Mouse (Mus musculus): Measurements from ENCODE around the gene Trim27.

The Trim27 gene

DNA sequence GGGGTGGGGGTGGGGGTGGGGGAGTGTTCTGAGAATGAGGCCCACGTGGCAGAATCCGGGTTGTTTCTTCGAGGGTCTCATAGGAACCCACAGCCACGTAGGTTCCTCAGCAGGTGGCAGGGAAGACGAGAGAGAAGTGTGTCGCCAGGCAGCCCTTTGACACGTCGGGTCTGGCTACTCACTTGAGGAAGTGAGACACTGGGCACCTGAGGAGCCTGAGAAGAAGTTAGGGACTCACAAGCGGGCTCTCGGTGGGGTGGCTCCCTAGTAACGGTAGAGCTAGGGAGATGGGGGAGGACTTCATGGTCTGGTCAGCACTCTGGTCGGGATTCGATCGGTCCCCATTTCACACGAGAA lies at the start of gene Trim27:
Gene Trim27, plus strand, starts transcription at position 79 of the 357 bp plus-strand sequence.
- no peak for DNase-seq (ENCODE audit: low read depth in 2 of 2, low spot score in 2 of 2)

DNA sequence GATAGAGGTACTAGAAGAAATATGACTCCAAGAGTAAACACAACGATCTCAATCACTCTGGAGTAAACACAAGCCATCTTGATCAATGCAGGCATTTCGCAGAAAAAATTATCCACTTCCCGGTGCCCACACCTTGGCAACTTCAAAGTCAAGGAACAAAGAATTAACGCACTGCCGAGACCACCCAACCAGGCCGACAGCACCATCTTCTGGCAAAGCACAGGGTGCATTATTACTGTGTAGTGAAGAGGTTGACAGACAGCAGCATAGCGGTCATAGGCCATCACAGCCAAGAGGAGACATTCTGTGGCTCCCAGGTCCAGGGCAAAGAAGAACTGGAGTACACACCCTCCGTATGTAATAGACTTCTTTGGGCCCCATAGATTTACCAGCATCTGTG lies 36.8 kb upstream of the Trim27 start:
- no peak for DNase-seq (ENCODE audit: low read depth in 2 of 2, low spot score in 2 of 2)

DNA sequence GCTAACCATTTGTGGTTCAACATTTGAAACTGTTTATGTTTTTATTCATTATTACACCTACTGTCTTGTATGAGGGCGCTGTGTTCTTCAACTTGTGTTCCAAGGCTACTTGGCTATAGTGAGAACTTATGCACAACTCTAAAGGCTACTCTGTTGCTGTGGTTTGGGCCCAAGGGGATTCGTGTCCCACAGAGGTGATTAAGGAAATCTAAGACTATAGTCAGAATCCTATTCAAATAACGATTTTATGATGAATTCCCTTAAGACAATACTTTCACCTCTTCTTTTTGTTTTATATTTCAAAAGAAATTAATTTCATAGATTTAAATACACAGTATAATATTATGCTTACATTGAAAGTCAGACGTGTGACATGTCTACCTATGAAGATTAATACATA lies 33.5 kb upstream of the Trim27 start, which contains the start of gene Olfr1368:
Gene Olfr1368, minus strand, starts transcription at position 101 of the 400 bp plus-strand sequence.
- no peak for DNase-seq (ENCODE audit: low read depth in 2 of 2, low spot score in 2 of 2)

DNA sequence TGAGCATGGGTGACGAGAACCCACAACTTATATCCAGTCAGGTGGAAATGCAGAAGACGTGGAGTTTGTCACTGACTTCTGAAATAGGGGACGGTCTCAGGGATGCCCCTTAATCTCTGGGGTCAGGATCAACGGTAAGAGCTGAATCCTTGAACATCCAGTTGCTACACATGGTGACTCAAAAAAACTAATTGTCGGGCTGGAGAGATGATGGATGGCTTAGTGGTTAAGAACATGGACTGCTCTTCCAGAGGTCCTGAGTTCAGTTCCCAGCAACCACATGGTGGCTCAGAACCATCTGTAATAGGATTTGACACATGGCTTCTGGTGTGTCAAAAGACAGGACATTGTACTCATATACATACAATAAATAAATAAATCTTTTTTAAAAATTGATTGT lies 23.4 kb upstream of the Trim27 start:
- no peak for DNase-seq (ENCODE audit: low read depth in 2 of 2, low spot score in 2 of 2)

DNA sequence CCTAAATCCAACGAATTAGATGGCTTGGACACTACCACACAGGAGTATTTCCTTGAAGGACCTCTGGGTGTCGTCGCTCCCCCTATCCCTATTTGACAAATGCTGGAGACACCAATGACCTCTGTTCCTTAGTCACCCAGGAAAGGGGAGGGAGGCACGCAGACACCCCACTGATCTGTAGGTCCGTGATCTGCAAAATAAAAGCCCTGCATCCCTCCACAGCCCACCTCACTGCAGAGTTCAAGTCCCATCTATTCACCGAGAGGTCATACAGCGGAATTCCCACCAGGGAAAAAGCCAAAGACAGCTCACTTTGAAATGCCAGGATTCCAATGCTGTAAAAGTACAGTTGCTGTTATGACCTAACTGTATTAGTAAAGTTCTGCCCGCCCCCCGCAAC lies 21.2 kb upstream of the Trim27 start:
- no peak for DNase-seq (ENCODE audit: low read depth in 2 of 2, low spot score in 2 of 2)

DNA sequence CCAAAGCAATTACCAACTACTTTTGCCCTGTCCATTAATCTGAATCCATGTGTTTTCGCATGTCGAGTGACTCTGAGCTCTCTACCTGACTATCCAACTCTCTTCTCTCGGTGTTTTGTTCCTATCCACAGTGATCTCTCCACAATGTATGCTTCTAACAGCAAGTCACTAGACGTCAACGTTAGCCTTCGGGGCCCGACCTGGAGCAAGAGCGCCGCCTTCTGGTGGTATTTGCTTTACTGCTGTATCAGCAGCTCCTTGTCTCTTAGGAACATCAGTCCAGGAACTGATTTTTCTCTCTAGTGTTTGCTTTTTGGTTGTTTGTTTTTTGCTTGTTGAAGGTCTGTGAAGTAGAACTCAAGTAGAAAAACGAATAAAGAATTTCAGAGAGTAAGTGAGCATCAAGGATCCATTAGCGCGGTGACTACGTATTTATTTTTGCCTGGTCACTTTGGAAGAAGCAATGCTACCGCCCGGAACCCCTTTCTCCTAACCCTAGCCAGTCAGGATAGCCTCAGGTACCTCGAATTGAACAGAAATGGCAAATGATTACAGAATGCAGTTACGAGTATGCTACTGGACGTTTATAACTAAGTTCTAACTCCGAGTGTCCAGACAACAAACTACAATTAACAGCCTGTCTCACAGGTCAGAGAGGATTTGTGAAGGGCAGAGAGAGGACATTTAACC lies 20.3 kb upstream of the Trim27 start:
- DNase-seq (ENCODE audit: low read depth in 2 of 2, low spot score in 2 of 2): peak; percentile 82 to 90

DNA sequence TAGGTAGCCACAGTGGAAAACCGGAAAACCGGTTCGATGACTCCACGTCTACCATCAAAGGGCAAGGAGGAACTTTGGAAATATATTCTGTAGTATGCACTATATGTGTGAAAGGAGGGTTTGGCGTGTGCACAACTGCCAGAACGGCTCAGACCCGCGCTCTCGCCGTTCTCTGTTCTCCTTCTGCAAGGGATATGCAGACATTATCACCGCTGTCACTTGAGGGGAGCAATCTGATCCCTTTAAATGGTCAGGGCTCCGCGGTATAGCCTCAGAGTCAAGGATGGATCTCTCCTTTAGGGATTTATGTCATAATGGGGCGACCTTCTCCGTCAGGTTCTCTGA lies 19.8 kb upstream of the Trim27 start:
- DNase-seq (ENCODE audit: low read depth in 2 of 2, low spot score in 2 of 2): peak in 1 of 2 experiments; percentile 28

DNA sequence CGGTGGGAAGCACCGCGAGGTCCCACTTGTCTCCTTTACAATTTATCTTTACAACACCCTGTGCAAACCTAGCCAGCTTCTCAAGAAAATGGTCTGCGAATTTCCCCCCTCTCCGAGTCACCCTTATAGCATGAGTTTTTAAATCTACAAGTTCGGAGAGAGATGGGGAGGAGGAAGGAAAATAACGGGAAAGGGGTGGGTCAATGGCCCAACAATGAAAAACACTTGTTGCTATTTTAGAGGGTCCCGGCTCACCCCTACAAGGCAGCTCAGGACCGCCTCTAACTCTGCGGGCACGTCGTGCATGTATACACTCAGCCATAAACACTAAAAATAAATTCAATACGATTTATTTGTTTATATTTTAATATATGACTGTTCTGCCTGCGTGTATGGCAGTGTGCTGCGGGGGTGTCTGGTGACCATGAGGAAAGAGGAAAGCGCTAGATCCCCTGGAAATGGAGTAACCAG lies 19.2 kb upstream of the Trim27 start:
- peak; percentile 14 to 24 for DNase-seq (ENCODE audit: low read depth in 2 of 2, low spot score in 2 of 2)

DNA sequence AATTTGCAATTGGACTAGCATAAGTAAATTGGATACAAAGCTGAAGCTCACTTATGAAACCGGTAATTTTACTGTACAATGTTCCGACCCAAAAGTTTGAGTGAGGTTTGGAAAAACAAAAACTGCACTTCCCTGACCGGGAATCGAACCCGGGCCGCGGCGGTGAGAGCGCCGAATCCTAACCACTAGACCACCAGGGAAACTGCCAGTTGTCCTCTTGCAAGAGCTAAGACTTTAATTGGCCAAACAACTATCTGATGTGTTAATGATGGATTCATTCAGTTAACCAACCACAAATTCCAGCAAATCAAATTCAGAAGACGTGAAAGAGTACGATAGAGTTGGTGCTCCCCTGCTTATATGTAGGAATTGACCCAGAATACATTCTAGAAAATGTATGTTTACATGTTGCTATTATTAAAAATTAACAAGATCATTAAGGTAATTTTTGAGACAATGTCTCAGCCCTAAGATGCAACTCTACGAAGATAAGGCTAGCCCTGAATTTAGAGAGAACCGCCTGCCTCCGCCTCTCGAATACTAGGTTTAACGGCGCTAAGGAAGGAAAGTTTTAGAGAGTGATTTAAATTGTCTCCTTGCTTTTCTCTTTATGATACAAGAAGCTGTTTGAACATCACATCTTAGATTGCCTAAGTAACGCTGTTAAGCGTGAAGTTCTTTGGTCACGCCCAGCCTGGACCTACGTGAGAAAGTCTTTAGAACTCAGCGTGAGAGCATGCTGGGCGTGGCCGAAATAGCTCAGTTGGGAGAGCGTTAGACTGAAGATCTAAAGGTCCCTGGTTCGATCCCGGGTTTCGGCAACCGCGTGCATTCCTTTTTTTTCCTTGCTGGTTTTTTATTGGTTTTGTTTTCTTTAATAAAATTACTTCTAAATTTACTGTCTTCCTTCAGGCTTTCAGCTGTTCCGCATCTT lies 18.3 kb upstream of the Trim27 start:
- peak; percentile 94 to 95 for DNase-seq (ENCODE audit: low read depth in 2 of 2, low spot score in 2 of 2)

DNA sequence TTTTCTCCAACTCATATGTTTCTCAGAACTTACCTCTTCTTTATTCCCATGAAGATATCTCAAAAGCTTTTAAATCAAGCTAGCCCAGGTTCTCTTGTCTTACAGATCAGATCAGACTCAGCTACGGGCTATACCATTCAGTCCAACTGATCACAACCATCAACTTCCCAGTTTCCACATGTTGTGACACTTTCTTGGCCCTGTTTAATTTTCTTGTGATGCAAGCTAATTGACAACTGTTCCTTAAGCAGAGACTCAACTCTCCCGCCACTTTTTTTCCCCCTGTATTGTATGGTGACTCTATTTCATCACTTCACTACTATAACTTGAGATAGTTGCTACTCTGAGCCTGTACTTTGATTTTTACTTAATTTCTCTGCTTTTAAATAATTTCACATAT lies 17.7 kb upstream of the Trim27 start:
- DNase-seq (ENCODE audit: low read depth in 2 of 2, low spot score in 2 of 2): no peak

DNA sequence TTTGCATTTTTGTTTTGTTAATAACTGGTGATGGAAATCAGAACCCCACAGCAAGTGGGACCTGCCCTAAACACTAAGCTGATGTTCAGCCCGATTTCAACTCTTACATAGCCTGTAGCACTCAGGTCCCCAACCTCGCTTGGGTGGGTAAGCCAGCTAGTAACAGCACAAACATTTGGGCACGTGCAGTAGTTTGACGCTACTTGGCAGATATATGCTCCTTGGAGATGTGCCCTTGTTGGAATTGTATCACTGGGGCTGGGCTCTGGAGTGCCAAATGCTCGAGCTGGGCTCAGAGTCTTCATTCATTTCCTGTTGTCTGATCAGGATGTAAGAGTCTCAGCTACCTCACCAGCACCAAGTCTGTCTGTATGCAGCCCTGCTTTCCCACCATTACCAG lies 16.7 kb upstream of the Trim27 start:
- no peak for DNase-seq (ENCODE audit: low read depth in 2 of 2, low spot score in 2 of 2)

DNA sequence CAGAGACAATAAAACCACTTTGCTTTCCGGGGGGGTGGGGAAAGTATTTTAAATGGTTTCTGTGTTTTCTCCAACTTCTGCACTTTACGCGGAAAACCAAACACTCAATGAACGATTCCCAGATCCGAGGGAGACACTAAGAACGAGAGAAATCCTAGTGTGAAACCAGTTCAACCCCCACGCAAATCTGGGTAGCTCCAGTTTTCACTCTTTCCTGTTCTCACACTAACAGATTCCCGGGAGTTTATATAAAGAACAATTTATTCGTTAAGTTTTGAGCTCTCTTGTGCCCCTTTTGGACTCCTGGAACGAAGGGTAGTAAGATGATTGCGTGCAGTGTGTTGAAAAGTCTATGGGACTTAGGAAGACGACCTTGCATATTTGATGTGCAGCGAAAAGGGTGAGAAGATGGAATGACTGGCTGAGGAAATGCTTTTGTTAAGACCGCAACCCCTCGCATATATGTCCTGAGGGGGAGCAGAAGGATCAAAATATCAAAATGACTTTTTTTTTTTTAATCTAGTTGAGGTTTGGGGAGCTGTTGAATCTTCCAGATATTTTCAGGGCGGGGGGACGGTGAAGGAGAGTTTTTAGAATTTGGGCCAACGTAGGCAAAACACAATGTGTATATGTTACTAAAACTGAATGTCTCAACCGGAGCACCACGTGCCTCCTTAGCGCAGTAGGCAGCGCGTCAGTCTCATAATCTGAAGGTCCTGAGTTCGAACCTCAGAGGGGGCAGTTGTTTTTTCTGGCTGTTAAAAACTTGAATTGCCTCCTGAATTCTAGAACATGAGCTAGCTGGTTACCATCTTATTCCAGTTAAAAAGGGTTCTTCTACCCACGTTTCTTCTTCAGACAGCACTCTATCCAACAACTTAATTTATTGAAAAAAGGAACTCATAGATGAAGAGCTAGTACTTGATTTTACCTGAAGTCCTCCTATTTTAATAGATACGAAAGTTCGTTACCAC lies 12.0 kb upstream of the Trim27 start:
- DNase-seq (ENCODE audit: low read depth in 2 of 2, low spot score in 2 of 2): peak; percentile 80 to 86

DNA sequence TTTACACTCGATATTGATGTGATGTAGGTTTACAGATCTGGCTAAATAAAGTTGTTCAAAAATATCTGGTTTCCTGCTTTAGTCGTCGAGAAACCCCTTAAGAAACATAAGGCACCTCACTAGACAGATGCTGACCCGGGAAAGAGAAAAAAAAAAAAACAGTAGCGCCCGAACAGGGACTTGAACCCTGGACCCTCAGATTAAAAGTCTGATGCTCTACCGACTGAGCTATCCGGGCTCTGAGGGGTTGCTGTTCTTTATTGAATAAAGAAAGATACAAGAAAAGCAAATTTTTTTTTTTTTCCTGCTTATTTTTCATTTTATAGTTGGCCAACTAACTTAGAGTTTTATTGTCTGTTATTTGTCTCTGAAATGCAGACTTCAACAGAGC lies 11.3 kb upstream of the Trim27 start:
- peak; percentile 39 to 44 for DNase-seq (ENCODE audit: low read depth in 2 of 2, low spot score in 2 of 2)

DNA sequence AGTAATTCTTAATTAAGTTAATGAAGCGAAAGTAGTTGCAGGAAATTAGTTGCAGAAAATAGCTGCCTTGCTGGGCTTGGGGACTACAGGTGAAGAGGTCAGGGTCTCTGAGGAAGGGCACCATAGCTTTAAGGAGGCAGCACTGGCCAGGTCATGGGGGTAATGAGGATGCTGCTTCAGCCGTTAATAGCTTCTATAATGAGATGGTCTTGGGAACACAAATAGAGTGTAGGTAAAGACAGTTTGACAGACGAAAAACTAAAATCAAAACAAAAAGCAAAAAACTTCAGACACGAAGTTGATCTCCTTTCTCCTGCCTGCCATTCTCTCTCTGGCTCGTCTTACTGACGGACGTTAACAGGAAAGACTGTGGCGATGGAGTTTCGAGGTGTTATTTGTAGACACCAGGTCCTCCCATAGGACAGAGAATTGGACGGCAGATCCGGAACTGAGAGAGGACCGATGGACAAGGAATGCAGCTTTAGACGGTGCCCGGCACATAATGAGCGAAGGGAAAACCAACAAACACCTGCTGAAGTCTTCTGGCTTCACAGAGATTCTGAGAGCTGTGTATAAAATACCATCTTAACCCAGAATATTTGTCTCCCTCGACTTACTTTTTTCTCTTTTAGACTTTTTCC lies 10.8 kb upstream of the Trim27 start:
- DNase-seq (ENCODE audit: low read depth in 2 of 2, low spot score in 2 of 2): peak; percentile 23 to 26

DNA sequence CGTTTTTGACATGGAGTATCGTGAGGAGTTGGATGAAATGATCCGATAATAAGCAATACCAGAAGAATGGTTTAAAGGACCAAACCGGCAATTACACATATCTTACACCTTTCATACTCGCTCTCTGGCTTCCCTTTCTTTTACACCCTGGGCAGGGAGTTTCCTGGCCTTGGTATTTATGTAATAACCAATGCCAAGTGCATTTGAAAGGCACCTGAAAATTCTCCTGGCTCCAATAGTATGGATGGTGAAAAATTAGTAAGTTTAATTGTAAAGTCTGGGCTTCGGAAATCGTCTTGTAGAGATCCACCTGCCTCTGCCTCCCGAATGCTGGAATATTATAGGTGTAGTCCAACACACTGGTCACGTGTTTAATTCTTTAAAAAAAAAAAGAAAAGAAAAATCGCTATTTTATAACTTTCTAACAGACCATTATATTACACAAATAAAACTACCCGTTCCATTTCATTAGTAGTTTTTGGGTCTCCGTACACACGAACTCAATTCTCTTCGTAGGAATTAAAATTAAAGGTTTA lies 10.1 kb upstream of the Trim27 start:
- peak in 1 of 2 experiments; percentile 12 for DNase-seq (ENCODE audit: low read depth in 2 of 2, low spot score in 2 of 2)

DNA sequence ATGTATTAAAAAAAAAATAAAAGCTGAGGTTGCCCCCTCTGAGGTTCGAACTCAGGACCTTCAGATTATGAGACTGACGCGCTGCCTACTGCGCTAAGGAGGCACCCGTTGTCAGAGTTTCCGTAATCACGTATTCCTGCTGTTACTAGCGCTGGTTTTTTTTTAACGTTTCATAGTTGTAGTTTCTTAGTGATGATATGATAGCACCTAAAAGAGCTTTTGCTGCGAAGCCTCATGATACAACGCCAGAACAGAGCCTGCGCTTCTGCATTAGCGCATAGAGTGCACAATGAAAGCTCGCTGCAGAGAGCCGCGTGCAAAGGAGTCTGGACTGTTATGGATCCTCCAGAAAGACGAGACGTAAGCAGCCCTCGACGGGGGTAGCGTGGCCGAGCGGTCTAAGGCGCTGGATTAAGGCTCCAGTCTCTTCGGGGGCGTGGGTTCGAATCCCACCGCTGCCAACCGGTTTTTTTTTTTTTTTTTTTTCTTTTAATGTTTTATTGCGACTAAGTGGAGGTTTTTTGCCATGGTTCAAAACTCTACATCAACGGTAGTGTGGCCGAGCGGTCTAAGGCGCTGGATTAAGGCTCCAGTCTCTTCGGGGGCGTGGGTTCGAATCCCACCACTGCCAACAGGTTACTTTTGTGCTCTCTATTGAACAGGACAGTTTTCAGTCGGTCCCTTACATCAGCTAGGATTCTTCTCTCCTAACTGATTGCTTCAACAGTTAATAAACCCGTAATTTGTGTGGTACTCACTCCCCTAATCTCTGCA lies 9.4 kb upstream of the Trim27 start:
- DNase-seq (ENCODE audit: low read depth in 2 of 2, low spot score in 2 of 2): peak; percentile 84 to 88

DNA sequence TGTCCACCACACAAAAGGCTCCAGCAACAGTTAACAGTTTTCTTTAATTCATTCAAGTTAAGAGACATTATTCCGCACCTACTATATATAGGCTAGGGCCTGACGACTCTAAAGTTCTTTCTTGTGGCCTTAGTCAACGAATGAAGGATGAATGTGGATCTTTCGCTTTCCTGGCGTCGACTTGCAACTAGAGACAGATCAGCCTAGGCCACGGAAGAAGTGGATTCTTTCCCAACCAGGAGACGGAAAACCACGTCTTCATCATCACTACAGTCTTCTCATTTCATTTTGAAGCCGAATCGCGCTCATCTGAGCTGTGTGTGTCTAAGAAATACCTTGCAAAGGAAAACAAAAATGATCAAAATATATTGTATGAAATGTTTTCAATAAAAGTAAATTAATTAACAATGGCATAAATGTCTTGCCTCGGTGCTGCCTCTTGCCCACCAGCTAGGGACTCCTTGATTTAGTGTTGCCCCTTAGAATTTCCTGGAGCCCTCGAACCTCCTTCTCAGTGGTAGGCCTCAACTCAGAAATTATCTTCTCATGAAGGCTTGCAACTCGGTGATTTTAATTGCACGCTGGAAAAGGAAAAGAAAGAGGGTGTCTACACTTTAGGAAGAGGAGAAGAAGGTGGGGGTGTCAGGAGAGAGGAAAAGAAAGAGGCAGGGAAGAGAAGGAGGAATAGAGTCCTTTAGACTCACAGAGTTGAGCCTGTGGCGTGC lies 8.7 kb upstream of the Trim27 start:
- DNase-seq (ENCODE audit: low read depth in 2 of 2, low spot score in 2 of 2): no peak

DNA sequence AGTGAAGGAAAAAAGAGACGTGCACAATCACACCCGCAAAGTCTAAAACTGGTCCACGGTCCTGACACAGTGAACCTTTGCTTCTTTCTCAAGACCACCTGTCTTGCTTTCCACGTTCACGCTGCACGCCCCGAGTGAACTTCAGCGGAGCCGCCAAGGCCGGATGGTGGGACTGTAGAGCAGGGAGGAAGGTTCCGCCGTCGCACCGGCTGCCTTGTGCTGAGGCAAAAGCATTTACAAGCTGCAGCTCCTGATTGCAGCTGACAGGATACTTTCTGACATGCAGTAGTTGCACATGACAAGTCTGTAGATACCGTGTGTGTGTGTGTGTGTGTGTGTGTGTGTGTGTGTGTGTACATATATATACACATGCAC lies 8.1 kb upstream of the Trim27 start:
- no peak for DNase-seq (ENCODE audit: low read depth in 2 of 2, low spot score in 2 of 2)

DNA sequence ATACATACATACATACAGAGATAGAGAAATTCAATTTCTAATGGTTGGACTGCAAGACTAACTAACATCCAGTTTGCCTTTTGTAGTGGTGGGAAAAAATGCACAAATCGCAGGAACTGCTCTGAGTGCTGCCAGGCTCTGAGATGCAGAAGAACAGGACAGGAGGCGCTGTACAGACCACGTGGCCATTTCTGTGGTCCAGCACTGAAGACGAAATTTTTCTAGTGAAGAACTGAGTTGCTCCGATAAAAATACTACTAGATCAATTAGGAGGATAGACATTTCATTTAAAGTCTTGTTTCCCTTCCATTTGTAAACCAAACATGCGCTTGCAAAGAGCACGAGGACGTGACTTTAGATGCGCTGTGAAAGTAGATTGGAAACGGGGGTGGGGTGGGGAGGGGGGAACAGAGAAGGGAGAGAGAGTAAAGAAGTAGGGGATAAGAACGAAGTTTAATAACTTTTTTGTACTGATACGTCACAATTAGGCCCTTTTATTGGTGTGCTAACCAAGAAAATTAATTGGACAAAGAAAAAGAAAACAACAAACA lies 7.6 kb upstream of the Trim27 start:
- no peak for DNase-seq (ENCODE audit: low read depth in 2 of 2, low spot score in 2 of 2)
